Mouse (Mus musculus): Measurements from ENCODE around the gene Baz1b.

Baz1b gene

DNA sequence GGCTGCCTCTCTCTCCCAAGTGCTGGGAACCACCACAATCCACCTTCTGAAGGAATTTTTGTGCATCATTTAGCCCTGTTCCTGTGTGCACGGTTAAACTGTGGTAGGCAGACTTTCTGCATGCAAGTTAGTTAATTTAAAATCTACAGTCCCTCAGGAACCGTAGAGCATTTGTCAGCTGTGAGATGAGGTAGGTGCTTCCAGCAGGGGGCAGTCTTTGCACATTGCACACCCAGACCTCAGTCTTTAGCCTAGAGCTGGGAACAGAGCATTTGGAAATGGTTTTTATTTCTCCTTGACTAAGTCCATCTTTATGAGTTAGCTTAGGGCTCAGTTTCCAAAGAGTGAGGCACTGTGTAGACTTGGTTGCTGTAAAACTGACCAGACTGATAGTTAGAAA lies 49.5 kb downstream of the Baz1b start:
- DNase-seq (ENCODE audit: low spot score): no peak

DNA sequence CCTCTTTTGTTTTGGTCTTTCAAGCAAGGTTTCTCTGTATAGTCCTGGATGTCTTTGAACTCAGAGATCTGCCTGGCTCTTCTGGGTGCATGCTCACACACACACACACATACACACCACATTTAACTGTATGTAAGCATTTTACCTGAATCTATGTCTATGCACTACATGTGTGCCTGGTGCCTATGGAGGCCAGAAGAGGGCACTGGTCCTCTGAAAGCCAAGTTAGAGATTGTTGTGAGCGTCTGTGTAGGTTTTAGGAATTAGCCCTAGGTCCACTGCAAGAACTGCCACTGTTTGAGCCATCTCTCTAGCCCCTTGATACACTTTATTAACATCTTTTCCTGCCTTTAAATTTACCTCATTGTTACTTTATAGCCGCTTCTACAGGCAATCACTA lies 51.8 kb downstream of the Baz1b start:
- DNase-seq (ENCODE audit: low spot score): no peak

GRCm38 (mm10) chr5:135241474-135241873 lies 54.4 kb downstream of the Baz1b start:
- DNase-seq (ENCODE audit: low spot score): no peak

DNA sequence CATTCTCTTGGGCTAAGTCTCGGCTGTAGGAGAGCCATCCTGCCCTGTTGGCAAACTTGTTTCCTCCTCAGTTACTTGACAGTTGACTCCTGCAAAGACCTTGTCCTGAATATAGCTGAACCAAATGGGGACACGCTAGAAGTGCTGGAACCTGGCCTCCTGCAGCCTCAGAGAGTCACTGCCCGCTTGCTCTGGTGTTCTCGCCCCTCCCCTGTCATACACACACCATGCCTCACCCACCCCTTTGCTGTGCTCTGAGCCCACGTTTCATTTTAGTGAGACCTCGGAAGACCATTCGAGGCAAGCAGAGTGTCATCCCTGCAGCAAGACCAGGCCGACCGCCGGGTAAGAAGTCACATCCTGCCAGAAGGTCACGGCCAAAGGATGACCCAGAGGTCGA lies 55.1 kb downstream of the Baz1b start:
- DNase-seq (ENCODE audit: low spot score): no peak

GRCm38 (mm10) chr5:135242608-135243007 lies 55.5 kb downstream of the Baz1b start:
- DNase-seq (ENCODE audit: low spot score): no peak

DNA sequence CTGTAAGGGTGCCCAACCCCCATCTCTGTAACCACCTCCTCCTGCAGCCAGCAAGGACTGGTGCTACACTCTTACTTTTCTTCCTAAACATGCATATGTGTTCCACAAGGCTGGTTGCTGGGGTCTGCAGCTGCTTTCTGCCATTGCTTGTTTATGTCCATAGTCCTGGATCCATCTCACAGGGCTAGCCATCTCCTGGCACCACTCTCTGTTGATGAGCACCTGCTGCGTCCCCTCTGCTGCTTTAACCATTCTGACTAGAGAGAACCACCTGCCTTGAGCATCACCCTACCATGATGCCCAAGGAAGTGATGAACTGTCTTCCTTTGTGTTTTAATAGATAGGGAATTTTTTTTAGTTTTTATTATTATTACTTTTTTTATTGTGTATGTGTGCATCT lies 56.1 kb downstream of the Baz1b start:
- no peak for DNase-seq (ENCODE audit: low spot score)

- no peak for DNase-seq (ENCODE audit: low spot score)
Observed at GRCm38 (mm10) chr5:135246531-135246930, 59.5 kb downstream of the Baz1b start.

GRCm38 (mm10) chr5:135247337-135247736 lies 60.3 kb downstream of the Baz1b start:
- no peak for DNase-seq (ENCODE audit: low spot score)

DNA sequence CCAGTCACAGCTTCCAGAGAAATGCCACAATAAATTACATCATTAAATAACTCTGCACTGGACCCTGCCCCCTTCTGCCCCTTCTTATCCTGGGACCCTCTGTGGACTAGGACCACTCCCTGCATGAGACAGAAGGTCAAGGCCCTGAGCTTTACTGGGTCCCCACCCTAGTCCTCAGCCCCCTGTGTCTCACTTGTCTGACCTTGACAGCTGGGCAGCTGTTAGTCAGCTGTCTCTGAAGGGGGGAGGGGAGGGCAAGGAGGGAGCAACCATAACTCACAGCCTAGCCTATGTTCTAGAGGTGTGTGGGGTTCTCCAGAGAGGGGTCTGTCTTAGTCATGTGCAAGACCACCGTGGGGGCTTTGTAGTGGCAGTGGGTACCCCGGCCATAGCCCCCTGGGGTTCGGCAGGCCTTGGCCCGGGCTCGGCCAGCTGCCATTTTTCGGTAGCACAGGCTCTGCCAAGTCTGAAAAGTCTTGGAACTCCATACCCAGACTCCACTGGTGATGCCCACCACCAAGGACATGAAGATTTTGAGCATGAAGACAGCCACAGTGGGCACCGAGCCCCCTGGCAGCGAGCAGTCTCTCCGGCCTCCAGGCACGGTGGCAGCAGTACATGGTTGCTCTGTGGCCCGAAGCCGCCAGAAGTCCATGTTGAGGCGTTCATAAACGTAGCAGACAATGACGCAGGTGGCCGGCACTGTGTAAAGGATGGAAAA lies 62.1 kb downstream of the Baz1b start:
- DNase-seq (ENCODE audit: low spot score): no peak

- no peak for DNase-seq (ENCODE audit: low spot score)
Observed at GRCm38 (mm10) chr5:135250186-135251078, 63.4 kb downstream of the Baz1b start.

DNA sequence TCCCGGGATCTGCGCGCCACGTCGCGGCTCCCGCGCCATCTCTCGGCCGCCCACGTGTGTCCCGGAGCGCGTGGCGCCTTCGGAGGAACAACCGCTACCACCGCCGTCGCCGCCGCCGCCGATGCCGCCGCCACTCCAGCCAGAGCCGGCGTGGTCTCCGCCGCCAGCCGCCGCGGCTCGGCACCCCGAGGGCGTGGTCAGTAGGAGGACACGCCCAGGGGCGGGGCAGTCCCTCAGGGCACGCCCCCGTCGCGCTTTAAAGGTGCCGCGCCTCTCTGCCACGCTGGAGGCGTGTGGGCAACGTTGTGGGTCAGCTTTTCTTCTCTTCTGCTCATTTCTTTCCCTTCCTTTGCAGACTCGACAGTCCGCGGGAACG lies 64.0 kb downstream of the Baz1b start, which contains the start of gene Fzd9:
Gene Fzd9, minus strand, starts transcription at position 152 of the 376 bp plus-strand sequence.
- DNase-seq (ENCODE audit: low spot score): peak; percentile 37

DNA sequence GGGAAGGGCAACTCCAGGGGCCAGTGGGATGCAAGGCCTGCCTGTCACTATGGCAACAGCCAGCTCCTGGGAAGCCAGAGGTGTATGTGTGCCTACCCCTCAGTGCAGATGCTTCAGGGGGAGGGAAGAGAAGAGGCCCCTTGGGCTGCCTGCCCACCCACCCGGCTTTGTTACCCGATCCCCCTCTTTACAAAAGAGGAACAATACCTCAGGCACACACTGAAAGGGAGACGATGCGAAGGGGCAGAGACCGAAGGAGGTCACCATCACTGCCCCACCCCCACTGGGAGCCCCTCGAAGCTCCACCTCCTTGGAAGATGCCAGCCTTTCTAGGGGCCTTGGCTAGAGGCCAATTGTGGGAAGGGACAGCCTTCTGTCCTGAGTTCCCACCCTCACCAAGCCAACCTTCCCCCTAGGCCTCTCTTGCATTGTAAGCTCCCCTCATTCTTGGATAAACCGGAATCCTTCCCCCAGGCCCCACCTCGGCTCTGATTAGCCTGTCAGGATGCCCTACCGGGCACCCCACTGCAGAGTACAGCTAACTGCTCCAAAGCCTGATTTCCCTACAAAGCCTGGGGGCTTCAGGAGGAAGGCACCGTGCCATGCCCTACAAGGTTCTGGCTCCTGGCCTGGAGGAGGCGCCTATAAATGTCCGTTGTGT lies 66.8 kb downstream of the Baz1b start:
- no peak for DNase-seq (ENCODE audit: low spot score)

DNA sequence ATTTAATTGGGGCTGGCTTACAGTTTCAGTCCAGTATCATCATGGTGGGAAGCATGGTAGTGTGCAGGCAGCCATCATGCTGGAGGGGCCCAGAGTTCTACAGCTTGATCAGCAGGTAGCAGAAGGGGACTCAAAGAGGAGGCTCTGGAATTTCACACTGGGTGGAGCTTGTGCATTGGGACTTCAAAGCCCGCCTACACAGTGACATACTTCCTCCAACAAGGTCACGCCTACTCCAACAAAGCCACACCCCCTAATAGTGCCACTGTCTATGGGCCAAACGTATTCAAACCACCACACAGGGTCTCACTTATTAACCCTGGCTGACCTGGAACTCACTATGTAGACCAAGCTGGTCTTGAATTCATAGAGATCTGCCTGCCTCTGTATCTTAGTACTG lies 69.1 kb downstream of the Baz1b start:
- no peak for DNase-seq (ENCODE audit: low spot score)

DNA sequence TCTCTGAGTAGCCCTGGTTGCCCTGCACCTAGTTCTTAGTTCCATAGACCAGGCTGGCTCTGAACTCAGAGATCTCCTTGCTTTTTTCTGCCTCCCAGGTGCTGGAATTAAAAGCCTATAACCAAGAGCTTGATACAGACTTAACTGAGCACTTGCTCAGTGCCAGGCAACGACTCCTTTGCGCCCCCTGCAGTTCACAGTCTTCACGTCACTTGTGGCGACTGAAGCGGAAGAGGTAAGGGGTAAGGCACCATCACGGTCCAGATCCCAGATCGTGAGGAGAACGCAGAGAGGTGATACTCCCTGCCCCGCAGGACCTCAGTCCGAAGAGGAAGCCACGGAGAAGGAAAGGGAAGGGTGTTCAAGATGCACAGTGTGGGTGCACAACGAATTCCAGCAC lies 70.5 kb downstream of the Baz1b start:
- DNase-seq (ENCODE audit: low spot score): no peak

DNA sequence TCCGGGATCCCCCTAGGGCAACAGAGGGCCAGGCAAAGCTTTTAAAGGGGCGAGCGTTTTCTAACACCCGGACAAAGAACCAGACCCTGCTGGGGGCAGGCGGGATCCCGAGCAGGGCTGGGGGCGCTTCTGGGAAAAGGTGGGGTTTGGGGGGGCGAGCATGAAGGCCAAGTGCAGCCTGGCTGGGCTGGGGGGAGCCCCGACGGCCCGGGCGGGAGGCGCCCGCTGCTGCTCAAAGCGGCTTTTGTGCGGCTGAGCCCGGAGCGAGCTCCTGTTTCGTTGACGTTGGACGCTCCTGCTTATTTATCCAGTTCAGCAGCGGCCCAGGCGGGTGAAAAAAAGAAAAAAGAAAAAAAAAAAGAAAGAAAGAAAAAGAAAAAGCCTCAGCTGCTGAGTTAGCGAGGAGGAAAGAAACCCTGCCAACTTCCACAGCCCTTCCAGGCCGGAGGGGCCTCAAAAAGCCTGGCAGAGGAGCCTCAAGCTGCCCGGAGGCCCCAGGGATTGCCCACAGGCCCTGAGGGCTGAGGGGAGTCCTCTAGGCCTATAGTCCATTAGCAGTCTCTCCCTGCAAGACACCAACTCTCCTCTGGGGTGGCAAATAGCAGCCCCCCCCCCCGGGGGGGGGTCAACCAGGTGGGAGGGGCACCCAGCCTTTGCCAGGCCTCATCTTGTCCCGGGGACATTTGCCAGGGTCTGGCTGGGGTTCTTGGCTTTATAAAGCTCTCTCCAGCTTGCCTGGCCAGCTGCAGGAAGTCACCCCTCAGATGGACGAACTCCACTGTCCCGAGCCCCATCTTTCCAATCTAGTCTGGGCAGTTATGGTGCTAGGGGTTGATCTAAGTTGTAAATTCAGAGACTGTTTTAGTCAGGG lies 71.5 kb downstream of the Baz1b start:
- DNase-seq (ENCODE audit: low spot score): no peak

- DNase-seq (ENCODE audit: low spot score): no peak
Observed at GRCm38 (mm10) chr5:135263866-135264503, 76.9 kb downstream of the Baz1b start.

- no peak for DNase-seq (ENCODE audit: low spot score)
Observed at GRCm38 (mm10) chr5:135264548-135264947, 77.5 kb downstream of the Baz1b start.

GRCm38 (mm10) chr5:135269451-135269850 lies 82.4 kb downstream of the Baz1b start:
- DNase-seq (ENCODE audit: low spot score): no peak

DNA sequence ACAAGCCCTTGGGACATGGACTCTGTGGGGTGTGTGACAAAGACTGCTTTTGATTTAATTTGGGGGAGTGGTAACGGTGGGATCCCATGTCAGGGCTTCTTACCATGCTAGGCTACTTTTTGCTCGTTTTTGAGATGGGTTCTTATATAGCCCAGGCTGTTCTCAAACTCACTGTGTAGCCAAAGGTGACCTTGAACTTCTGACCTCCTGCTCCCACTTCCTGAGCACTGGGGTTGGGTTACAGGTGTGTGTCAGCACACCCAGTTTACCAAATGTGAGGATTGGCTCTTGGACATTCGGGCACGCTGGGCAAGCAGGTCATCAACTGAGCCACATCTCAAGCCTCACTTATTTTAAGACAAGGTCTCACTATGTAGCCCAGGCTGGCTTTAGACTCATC lies 83.3 kb downstream of the Baz1b start:
- no peak for DNase-seq (ENCODE audit: low spot score)

- DNase-seq (ENCODE audit: low spot score): no peak
Observed at GRCm38 (mm10) chr5:135271563-135272165, 84.6 kb downstream of the Baz1b start.
